Mouse (Mus musculus) inflammation-experienced regulatory T-cells (primary cell): ENCODE data around the gene Klhl24. TPM values are rescaled to one million over a fixed set of nuclear protein-coding genes. Genes with fewer than 3 reads are reported as not detected.

Experiments used
- polyA plus RNA-seq, 2 experiments: library from polyadenylated mRNA; unstranded; fragments of 100-300 nt; shearing (Covaris generic); gene quantifications; one replicate each; pipeline ENCODE4 v1.2.1; 2017

Gene Klhl24
- 10 to 100 TPM; 50.5 to 53.9 TPM for polyA plus RNA-seq

GRCm38 (mm10) chr16:20097069-20097710 is at the start of gene Klhl24:
Gene Klhl24 (plus strand): TSS chr16:20097542.

GRCm38 (mm10) chr16:20140772-20141531 is 43.6 kb downstream of the Klhl24 start, which contains the start of gene Yeats2:
Gene Yeats2 (plus strand): TSS chr16:20141063.

Other genes starting within 250 kb of the Klhl24 start
- gene Klhl6, start 114.5 kb upstream of the Klhl24 start, polyA plus RNA-seq = 100 to 1,000 TPM; 207 to 291 TPM
- 10 to 100 TPM; 16.2 to 31.3 TPM for gene Yeats2, start 43.5 kb downstream of the Klhl24 start, polyA plus RNA-seq
- under 1 TPM in 1 of 2 experiments, not detected in 1; 0.16 TPM for gene Map6d1, start 143.8 kb downstream of the Klhl24 start, polyA plus RNA-seq
- 10 to 100 TPM; 75.1 to 78.1 TPM for gene Parl, start 204.8 kb downstream of the Klhl24 start, polyA plus RNA-seq
- gene Cyp2ab1, start 227.9 kb downstream of the Klhl24 start, polyA plus RNA-seq = under 1 TPM in 1 of 2 experiments, not detected in 1; 0.21 TPM